Mouse (Mus musculus) lung, embryonic 15.5 days (tissue): ENCODE measurements around the gene Gpc3. TPM values are rescaled to one million over a fixed set of nuclear protein-coding genes. Genes with fewer than 3 reads are reported as not detected.

Source experiments
- ATAC-seq: fragments of 200-750 bp; cut with Nextera tagmentation; 2 replicates; pipeline ENCODE4 v1.8.0; 2017; ENCODE audit warnings: moderate number of reproducible peaks, borderline replicate concordance; ENCODE audit not compliant: low FRiP score, low TSS enrichment; ENCODE audit errors: extremely low read depth
- H3K27ac ChIP-seq: fragments of 300-500 bp; sonication (generic); 2 replicates; pipeline ENCODE4 v1.5.1; 2015; ENCODE audit warnings: moderate library complexity, mild to moderate bottlenecking, inconsistent platforms
- H3K27me3 ChIP-seq: fragments of 300-500 bp; sonication (generic); 2 replicates; pipeline ENCODE4 v1.6.1; 2015; ENCODE audit warnings: inconsistent platforms
- H3K36me3 ChIP-seq: fragments of 300-500 bp; sonication (generic); 2 replicates; pipeline ENCODE4 v1.6.1; 2015; ENCODE audit warnings: inconsistent platforms
- H3K4me1 ChIP-seq: fragments of 300-500 bp; sonication (generic); 2 replicates; pipeline ENCODE4 v1.6.1; 2015; ENCODE audit warnings: inconsistent platforms
- H3K4me2 ChIP-seq: fragments of 300-500 bp; sonication (generic); 2 replicates; pipeline ENCODE4 v1.6.1; 2015; ENCODE audit warnings: inconsistent platforms, mild to moderate bottlenecking, moderate library complexity
- H3K4me3 ChIP-seq: fragments of 300-500 bp; sonication (generic); 2 replicates; pipeline ENCODE4 v1.5.1; 2015; ENCODE audit warnings: mild to moderate bottlenecking, inconsistent platforms
- H3K9ac ChIP-seq: fragments of 300-500 bp; sonication (generic); 2 replicates; pipeline ENCODE4 v1.6.1; 2015; ENCODE audit warnings: inconsistent platforms
- H3K9me3 ChIP-seq: fragments of 300-500 bp; sonication (generic); 2 replicates; pipeline ENCODE4 v1.6.1; 2016; ENCODE audit warnings: inconsistent platforms
- WGBS: fragments of 180-500 bp; shearing (Covaris S2); methylation state at CpG from one replicate; pipeline ENCODE4 v1.1.7; 2015; 5-methylcytosine and 5-hydroxymethylcytosine counted together
- polyA plus RNA-seq: library from polyadenylated mRNA; unstranded; fragments of >200 nt; fragmentation: Nextera tagmentation; extraction: Ambion mirVana; gene quantifications from 2 replicates; pipeline ENCODE4 v1.2.1, GENCODE M21; 2015

The Gpc3 gene
- 436 and 445 TPM in 2 replicates for polyA plus RNA-seq

- Histone ChIP-seq H3K4me3 (peak within 1 kb of the TSS; percentile 49), H3K27ac (peak within 1 kb of the TSS; percentile 85), H3K27me3 (no peaks in the 10 kb centered on the region), H3K4me2 (peak within 1 kb of the TSS; percentile 67), H3K9ac (peak within 1 kb of the TSS; percentile 47), H3K9me3 (no peaks in the 10 kb centered on the region), H3K4me1 (peaks cover 21% of the 10 kb centered on the region), H3K36me3 (no peaks in the 10 kb centered on the region)
- 18% methylated on average over 48 of the region's 48 CpGs for WGBS
- ATAC-seq: peak; percentile 37
Observed at GRCm38 (mm10) chrX:52613328-52614030, at the start of gene Gpc3. Gene Gpc3 (minus strand): TSS chrX:52613950.

GRCm38 (mm10) chrX:52651975-52652374 is 38.2 kb upstream of the Gpc3 start:
- Histone ChIP-seq H3K27ac (peak overlapping the region; percentile 75), H3K4me3 (no peak overlapping the region), H3K4me2 (0 out of 2 replicates have a peak overlapping the region, but pooled peaks have one; percentile 13), H3K27me3 (no peaks in the 10 kb centered on the region), H3K9me3 (no peaks in the 10 kb centered on the region), H3K4me1 (peaks cover 17% of the 10 kb centered on the region; the same call in 1 of the 2 replicates), H3K9ac (no peak overlapping the region), H3K36me3 (no peaks in the 10 kb centered on the region)
- WGBS: 27% methylated on average over 10 of the region's 10 CpGs
- ATAC-seq: peak; percentile 65; the same call in 1 of the 2 replicates

- Histone ChIP-seq H3K27me3 (no peaks in the 10 kb centered on the region), H3K9me3 (no peaks in the 10 kb centered on the region), H3K36me3 (no peaks in the 10 kb centered on the region), H3K4me3 (no peak overlapping the region), H3K4me1 (peaks cover 17% of the 10 kb centered on the region; the same call in 1 of the 2 replicates), H3K27ac (peak overlapping the region; percentile 75), H3K4me2 (0 out of 2 replicates have a peak overlapping the region, but pooled peaks have one; percentile 13), H3K9ac (no peak overlapping the region)
- 25% methylated on average over 9 of the region's 9 CpGs for WGBS
- ATAC-seq: peak; percentile 31; the same call in 1 of the 2 replicates
Observed at GRCm38 (mm10) chrX:52651472-52651948, 37.8 kb upstream of the Gpc3 start.

GRCm38 (mm10) chrX:52648910-52649785 is 35.4 kb upstream of the Gpc3 start:
- ATAC-seq: no peak
- WGBS: 25% methylated on average over 19 of the region's 19 CpGs
- Histone ChIP-seq H3K9me3 (no peaks in the 10 kb centered on the region), H3K4me2 (peak overlapping the region; percentile 29; the same call in 1 of the 2 replicates), H3K9ac (no peak overlapping the region), H3K36me3 (no peaks in the 10 kb centered on the region), H3K27ac (0 out of 2 replicates have a peak overlapping the region, but pooled peaks have one; percentile 19), H3K27me3 (no peaks in the 10 kb centered on the region), H3K4me1 (peaks cover 26% of the 10 kb centered on the region), H3K4me3 (no peak overlapping the region)

- ATAC-seq: no peak
Observed at GRCm38 (mm10) chrX:52644393-52644792, 30.6 kb upstream of the Gpc3 start.

GRCm38 (mm10) chrX:52643350-52643749 is 29.6 kb upstream of the Gpc3 start:
- Histone ChIP-seq H3K9me3 (no peaks in the 10 kb centered on the region), H3K9ac (no peak overlapping the region), H3K4me3 (no peak overlapping the region), H3K4me2 (no peak overlapping the region), H3K27me3 (no peaks in the 10 kb centered on the region), H3K27ac (peak overlapping the region; percentile 67), H3K36me3 (no peaks in the 10 kb centered on the region), H3K4me1 (peaks cover 12% of the 10 kb centered on the region; the same call in 1 of the 2 replicates)
- WGBS: 43% methylated on average over 2 of the region's 2 CpGs
- no peak for ATAC-seq

More at GRCm38 (mm10) chrX:52644393-52644792, 30.6 kb upstream of the Gpc3 start:
- H3K4me3 ChIP-seq: no peak overlapping the region
- peaks cover 18% of the 10 kb centered on the region; the same call in 1 of the 2 replicates for H3K4me1 ChIP-seq
- peak overlapping the region; percentile 67 for H3K27ac ChIP-seq
- 53% methylated on average over 7 of the region's 7 CpGs for WGBS
- no peak overlapping the region for H3K4me2 ChIP-seq
- no peaks in the 10 kb centered on the region for H3K36me3 ChIP-seq
- H3K27me3 ChIP-seq: no peaks in the 10 kb centered on the region
- no peaks in the 10 kb centered on the region for H3K9me3 ChIP-seq
- no peak overlapping the region for H3K9ac ChIP-seq

GRCm38 (mm10) chrX:52642126-52642525 is 28.4 kb upstream of the Gpc3 start:
- WGBS: 80% methylated on average over 2 of the region's 2 CpGs

GRCm38 (mm10) chrX:52637419-52637818 is 23.7 kb upstream of the Gpc3 start:
- H3K9ac ChIP-seq: no peak overlapping the region
- H3K4me3 ChIP-seq: no peak overlapping the region
- H3K36me3 ChIP-seq: no peaks in the 10 kb centered on the region
- ATAC-seq: no peak
- H3K27me3 ChIP-seq: no peaks in the 10 kb centered on the region
- H3K4me2 ChIP-seq: no peak overlapping the region
- 0 out of 2 replicates have a peak, but pooled peaks cover 5% of the 10 kb centered on the region for H3K4me1 ChIP-seq
- H3K27ac ChIP-seq: no peak overlapping the region
- H3K9me3 ChIP-seq: no peaks in the 10 kb centered on the region

More at GRCm38 (mm10) chrX:52642126-52642525, 28.4 kb upstream of the Gpc3 start:
- Histone ChIP-seq H3K36me3 (no peaks in the 10 kb centered on the region), H3K9me3 (no peaks in the 10 kb centered on the region), H3K27ac (no peak overlapping the region), H3K4me1 (peaks cover 12% of the 10 kb centered on the region; the same call in 1 of the 2 replicates), H3K4me3 (no peak overlapping the region), H3K9ac (no peak overlapping the region), H3K27me3 (no peaks in the 10 kb centered on the region), H3K4me2 (no peak overlapping the region)
- ATAC-seq: no peak

- H3K36me3 ChIP-seq: no peaks in the 10 kb centered on the region
- ATAC-seq: no peak
- H3K27me3 ChIP-seq: no peaks in the 10 kb centered on the region
- 56% methylated on average over 6 of the region's 6 CpGs for WGBS
- H3K9ac ChIP-seq: no peak overlapping the region
- no peaks in the 10 kb centered on the region for H3K9me3 ChIP-seq
- no peak overlapping the region for H3K4me2 ChIP-seq
- no peak overlapping the region for H3K4me3 ChIP-seq
- no peak overlapping the region for H3K27ac ChIP-seq
- 0 out of 2 replicates have a peak, but pooled peaks cover 17% of the 10 kb centered on the region for H3K4me1 ChIP-seq
Observed at GRCm38 (mm10) chrX:52633976-52634375, 20.2 kb upstream of the Gpc3 start.

GRCm38 (mm10) chrX:52632688-52633324 is 19.1 kb upstream of the Gpc3 start:
- no peaks in the 10 kb centered on the region for H3K27me3 ChIP-seq
- H3K9me3 ChIP-seq: no peaks in the 10 kb centered on the region
- no peak overlapping the region for H3K27ac ChIP-seq
- no peak overlapping the region for H3K4me3 ChIP-seq
- WGBS: 26% methylated on average over 7 of the region's 7 CpGs
- no peaks in the 10 kb centered on the region for H3K36me3 ChIP-seq
- ATAC-seq: no peak
- no peak overlapping the region for H3K4me2 ChIP-seq
- H3K4me1 ChIP-seq: 0 out of 2 replicates have a peak, but pooled peaks cover 17% of the 10 kb centered on the region
- H3K9ac ChIP-seq: no peak overlapping the region
